ENCODE assay signal across 12 mouse cellular contexts in genomic region chr16:92254316-92254715, GRCm38 (mm10).
"Had no signal": no experiment of that assay in that cellular context is flagged by ENCODE, and none has a peak within 500 bp of the region (broad histone marks: within the 10 kb centered on the region; RNA-seq: fewer than 3 reads in every experiment).

No protein-coding gene starts in this region.

- DNase-seq: left cerebral cortex, postnatal 4 days; liver; liver, embryonic 13.5 days; liver, postnatal 0 days; lung, adult 18-20 months; lung, adult 2 months; lung, embryonic 14.5 days; lung, postnatal 10 days; lung, postnatal 14 days; lung, postnatal 36 days; lung, postnatal 4 days; midbrain, embryonic 14.5 days had no signal
